Mouse (Mus musculus) liver, embryonic 16.5 days (tissue): ENCODE results near the gene Slfn8. TPM values are rescaled to one million over a fixed set of nuclear protein-coding genes. Genes with fewer than 3 reads are reported as not detected.
"Not testable (repeated sequence)": the region's sequence is repeated elsewhere in the genome, so short reads cannot be mapped to it uniquely, and the experiment has no call there.

Experiments
- ATAC-seq: fragments of 200-750 bp; cut with Nextera tagmentation; 2 replicates; pipeline ENCODE4 v1.8.0; 2017; ENCODE audit warnings: low read depth, mild to moderate bottlenecking, moderate number of reproducible peaks, moderate library complexity
- H3K27ac ChIP-seq: fragments of 300-500 bp; sonication (generic); 2 replicates; pipeline ENCODE4 v1.5.1; 2014; ENCODE audit warnings: mild to moderate bottlenecking, low read length
- H3K27me3 ChIP-seq: fragments of 300-500 bp; sonication (generic); 2 replicates; pipeline ENCODE4 v1.6.1; 2014; ENCODE audit warnings: low read depth, low read length, mixed read lengths; ENCODE audit not compliant: control insufficient read depth, insufficient read depth
- H3K36me3 ChIP-seq: fragments of 300-500 bp; sonication (generic); 2 replicates; pipeline ENCODE4 v1.6.1; 2014; ENCODE audit warnings: mild to moderate bottlenecking; ENCODE audit not compliant: control insufficient read depth, insufficient read depth
- H3K4me1 ChIP-seq: fragments of 300-500 bp; sonication (generic); 2 replicates; pipeline ENCODE4 v1.6.1; 2014; ENCODE audit warnings: low read depth, low read length, mixed read lengths; ENCODE audit not compliant: control insufficient read depth
- H3K4me2 ChIP-seq: fragments of 300-500 bp; sonication (generic); 2 replicates; pipeline ENCODE4 v1.6.1; 2014; ENCODE audit warnings: low read depth, low read length, mixed read lengths
- H3K4me3 ChIP-seq: fragments of 300-500 bp; sonication (generic); 2 replicates; pipeline ENCODE4 v1.5.1; 2014; ENCODE audit warnings: low read depth, mild to moderate bottlenecking, low read length
- H3K9ac ChIP-seq: fragments of 300-500 bp; sonication (generic); 2 replicates; pipeline ENCODE4 v1.6.1; 2014; ENCODE audit warnings: low read depth, low read length
- H3K9me3 ChIP-seq: fragments of 300-500 bp; sonication (generic); replicated peaks from 2 replicates; pipeline ENCODE4 v1.6.1; 2016; ENCODE audit warnings: low read length; ENCODE audit not compliant: control insufficient read depth
- WGBS: fragments of 180-500 bp; shearing (Covaris S2); extraction: QIAGEN DNeasy Blood & Tissue Kit; methylation state at CpG from one replicate; pipeline ENCODE4 v1.1.7; 2014; ENCODE audit not compliant: insufficient replicate concordance; 5-methylcytosine and 5-hydroxymethylcytosine counted together
- polyA plus RNA-seq: library from polyadenylated mRNA; unstranded; fragments of >200 nt; fragmentation: Nextera tagmentation; extraction: Ambion mirVana; gene quantifications from 2 replicates; pipeline ENCODE4 v1.2.1, GENCODE M21; 2015

The Slfn8 gene
- polyA plus RNA-seq, 1 experiment from 2014 or later: 0.51 TPM

GRCm38 (mm10) chr11:83060412-83061020, 39.9 kb upstream of the Slfn8 start:
- Histone ChIP-seq H3K27ac (no peak overlapping the region), H3K4me2 (no peak overlapping the region), H3K9ac (no peak overlapping the region), H3K36me3 (no peaks in the 10 kb centered on the region), H3K4me3 (no peak overlapping the region), H3K9me3 (no peaks in the 10 kb centered on the region), H3K27me3 (no peaks in the 10 kb centered on the region), H3K4me1 (no peaks in the 10 kb centered on the region)
- ATAC-seq: no peak
- 62% methylated on average over 5 of the region's 5 CpGs for WGBS

GRCm38 (mm10) chr11:83057863-83058262, 37.3 kb upstream of the Slfn8 start:
- Histone ChIP-seq H3K27me3 (no peaks in the 10 kb centered on the region), H3K9ac (no peak overlapping the region), H3K9me3 (no peaks in the 10 kb centered on the region), H3K27ac (no peak overlapping the region), H3K4me1 (no peaks in the 10 kb centered on the region), H3K4me2 (no peak overlapping the region), H3K4me3 (no peak overlapping the region), H3K36me3 (no peaks in the 10 kb centered on the region)
- no peak for ATAC-seq
- WGBS: 2% methylated on average over 5 of the region's 5 CpGs

- Histone ChIP-seq H3K4me2 (no peak overlapping the region), H3K27me3 (no peaks in the 10 kb centered on the region), H3K4me1 (no peaks in the 10 kb centered on the region), H3K27ac (no peak overlapping the region), H3K9me3 (no peaks in the 10 kb centered on the region), H3K9ac (no peak overlapping the region), H3K36me3 (no peaks in the 10 kb centered on the region), H3K4me3 (no peak overlapping the region)
- ATAC-seq: no peak
- 46% methylated on average over 3 of the region's 3 CpGs for WGBS
Observed at GRCm38 (mm10) chr11:83045642-83046041, 25.0 kb upstream of the Slfn8 start.

- WGBS: 52% methylated on average over 4 of the region's 4 CpGs
- Histone ChIP-seq H3K9me3 (no peaks in the 10 kb centered on the region), H3K27ac (no peak overlapping the region), H3K4me2 (no peak overlapping the region), H3K4me1 (no peaks in the 10 kb centered on the region), H3K27me3 (no peaks in the 10 kb centered on the region), H3K36me3 (no peaks in the 10 kb centered on the region), H3K9ac (no peak overlapping the region), H3K4me3 (no peak overlapping the region)
- no peak for ATAC-seq
Observed at GRCm38 (mm10) chr11:83043891-83044290, 23.3 kb upstream of the Slfn8 start.

- no peaks in the 10 kb centered on the region for H3K9me3 ChIP-seq
- H3K4me2 ChIP-seq: no peak overlapping the region
- no peaks in the 10 kb centered on the region for H3K27me3 ChIP-seq
- H3K4me1 ChIP-seq: no peaks in the 10 kb centered on the region
- no peak overlapping the region for H3K27ac ChIP-seq
- ATAC-seq: no peak
- no peak overlapping the region for H3K4me3 ChIP-seq
- no peaks in the 10 kb centered on the region for H3K36me3 ChIP-seq
- H3K9ac ChIP-seq: no peak overlapping the region
Observed at GRCm38 (mm10) chr11:83041000-83041399, 20.4 kb upstream of the Slfn8 start.

GRCm38 (mm10) chr11:83040325-83040724, 19.7 kb upstream of the Slfn8 start:
- Histone ChIP-seq H3K9me3 (no peaks in the 10 kb centered on the region), H3K4me1 (no peaks in the 10 kb centered on the region), H3K4me2 (0 out of 2 replicates have a peak overlapping the region, but pooled peaks have one; percentile 19), H3K4me3 (no peak overlapping the region), H3K27ac (no peak overlapping the region), H3K27me3 (no peaks in the 10 kb centered on the region), H3K9ac (no peak overlapping the region), H3K36me3 (no peaks in the 10 kb centered on the region)
- 5% methylated on average over 1 of the region's 1 CpGs for WGBS
- ATAC-seq: no peak

GRCm38 (mm10) chr11:83039796-83040195, 19.2 kb upstream of the Slfn8 start:
- 11% methylated on average over 19 of the region's 19 CpGs for WGBS

GRCm38 (mm10) chr11:83039156-83039555, 18.5 kb upstream of the Slfn8 start:
- no peak for ATAC-seq
- no peak overlapping the region for H3K4me2 ChIP-seq
- 67% methylated on average over 1 of the region's 1 CpGs for WGBS

More at GRCm38 (mm10) chr11:83039796-83040195, 19.2 kb upstream of the Slfn8 start:
- H3K4me1 ChIP-seq: no peaks in the 10 kb centered on the region
- no peak overlapping the region for H3K4me3 ChIP-seq
- no peaks in the 10 kb centered on the region for H3K27me3 ChIP-seq
- no peak for ATAC-seq
- no peaks in the 10 kb centered on the region for H3K9me3 ChIP-seq
- H3K4me2 ChIP-seq: peak overlapping the region; percentile 19; the same call in 1 of the 2 replicates
- H3K36me3 ChIP-seq: no peaks in the 10 kb centered on the region
- no peak overlapping the region for H3K27ac ChIP-seq
- no peak overlapping the region for H3K9ac ChIP-seq

GRCm38 (mm10) chr11:83038686-83039085, 18.1 kb upstream of the Slfn8 start:
- not testable (repeated sequence) for H3K27me3 ChIP-seq, ATAC-seq, H3K9me3 ChIP-seq, H3K27ac ChIP-seq, H3K4me3 ChIP-seq, H3K4me1 ChIP-seq, H3K36me3 ChIP-seq, H3K9ac ChIP-seq, H3K4me2 ChIP-seq
- WGBS: 56% methylated on average over 3 of the region's 3 CpGs

More at GRCm38 (mm10) chr11:83039156-83039555, 18.5 kb upstream of the Slfn8 start:
- no peaks in the 10 kb centered on the region for H3K4me1 ChIP-seq
- H3K4me3 ChIP-seq: no peak overlapping the region
- no peaks in the 10 kb centered on the region for H3K36me3 ChIP-seq
- no peaks in the 10 kb centered on the region for H3K9me3 ChIP-seq
- H3K27ac ChIP-seq: no peak overlapping the region
- no peaks in the 10 kb centered on the region for H3K27me3 ChIP-seq
- no peak overlapping the region for H3K9ac ChIP-seq
